Comparison of ENCODE assay signal across 9 mouse cellular contexts in the genomic region with DNA sequence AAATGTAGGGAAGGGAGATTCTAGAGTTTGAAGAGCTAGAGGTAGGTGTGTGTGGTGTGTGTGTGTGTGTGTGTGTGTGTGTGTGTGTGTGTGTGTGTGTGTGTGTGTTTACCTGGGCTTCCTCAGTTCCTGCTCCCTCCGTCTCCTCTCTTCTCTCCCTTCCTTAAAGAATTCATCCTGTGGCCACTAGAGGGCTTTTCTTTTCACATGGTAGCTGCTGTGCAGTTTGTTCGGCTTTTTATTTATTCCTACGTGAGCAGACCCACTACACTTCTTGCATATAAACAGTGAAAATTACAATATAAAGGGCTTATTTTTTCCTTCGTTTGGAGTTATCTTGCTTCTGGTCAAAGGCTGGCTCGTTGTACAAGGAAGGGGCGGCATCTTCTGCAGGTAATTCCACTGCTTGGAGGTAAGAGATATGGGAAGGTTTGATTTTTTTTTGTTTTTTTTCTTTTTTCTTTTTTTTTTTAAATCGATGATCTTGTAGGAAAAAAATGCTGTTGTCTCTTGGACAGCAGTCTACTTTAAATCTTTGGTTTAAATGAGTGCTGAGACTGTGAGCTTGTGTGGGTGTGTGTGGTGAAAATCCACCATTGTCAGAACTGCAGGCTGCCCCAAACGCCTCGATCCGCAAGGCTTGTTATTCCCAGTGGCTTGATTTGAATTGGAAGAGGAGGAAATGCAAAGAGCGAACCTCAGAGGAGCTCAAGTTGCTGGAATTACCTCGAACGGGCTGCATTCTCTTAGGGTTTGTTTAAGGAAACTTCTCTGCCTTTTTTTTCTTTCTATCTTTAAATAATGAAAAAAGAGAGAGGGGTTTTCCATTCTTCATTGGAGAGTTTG. TPM values are rescaled to one million over a fixed set of nuclear protein-coding genes. Genes with fewer than 3 reads are reported as not detected.
DNase-seq lines count a peak whose midpoint lies in the region; ATAC-seq lines count a peak whose summit lies in the region.
"Had no signal": no experiment of that assay in that cellular context is flagged by ENCODE, and none has a peak within 500 bp of the region (broad histone marks: within the 10 kb centered on the region; RNA-seq: fewer than 3 reads in every experiment).

Fam196b (plus strand) TSS at position 289 of the 846 bp plus-strand sequence.

- peak within 1 kb of the TSS; percentile 46 for H3K4me2 ChIP-seq in embryonic facial prominence, embryonic 11.5 days (ENCODE audit: low read depth, low read length)
- peak within 1 kb of the TSS; percentile 45 for H3K4me2 ChIP-seq in hindbrain, embryonic 12.5 days (replicated peaks)

- 2% methylated on average over 13 of the region's 13 CpGs for WGBS in embryonic facial prominence, embryonic 11.5 days
- WGBS in hindbrain, embryonic 12.5 days = 2% methylated on average over 13 of the region's 13 CpGs

- intact Hi-C loops in left cerebral cortex, postnatal 25 days (cut with DNase I) = loop anchor here (2.0 to 10.0 kb wide), 4 partner anchors 78 to 480 kb away; no protein-coding TSS in a partner anchor

- H3K9ac ChIP-seq in embryonic facial prominence, embryonic 11.5 days (replicated peaks; ENCODE audit: low read length) = no peak within 1 kb of the TSS
- peak within 1 kb of the TSS; percentile 52 for H3K9ac ChIP-seq in hindbrain, embryonic 12.5 days

- no peak within 1 kb of the TSS for H3K27ac ChIP-seq in embryonic facial prominence, embryonic 11.5 days (replicated peaks; ENCODE audit: low read depth, low read length)
- no peak within 1 kb of the TSS; the same call in 1 of the 2 replicates for H3K27ac ChIP-seq in hindbrain, embryonic 12.5 days

- H3K4me1 ChIP-seq in embryonic facial prominence, embryonic 11.5 days (ENCODE audit: control insufficient read depth, insufficient read depth, low read length) = no peaks in the 10 kb centered on the region
- peaks cover 26% of the 10 kb centered on the region for H3K4me1 ChIP-seq in hindbrain, embryonic 12.5 days

- DNase-seq in adrenal gland, adult 2 months = peak; percentile 14
- DNase-seq in adrenal gland, postnatal 25 days = no peak
- peak; percentile 49 for DNase-seq in Muller cell, postnatal 12 days (ENCODE audit: inconsistent ontology term)
- peak; percentile 80 for DNase-seq in embryonic facial prominence, embryonic 11.5 days (ENCODE audit: low spot score)
- peak; percentile 52 to 67 for DNase-seq in left cerebral cortex, postnatal 25 days (ENCODE audit: low spot score in 2 of 2)
- peak; percentile 47 for DNase-seq in naive thymus-derived CD4-positive, alpha-beta T cell, adult 2 months (ENCODE audit: low read depth)
- DNase-seq in urinary bladder, adult 2 months (ENCODE audit: low spot score) = no peak

- H3K9me3 ChIP-seq in embryonic facial prominence, embryonic 11.5 days (replicated peaks; ENCODE audit: control insufficient read depth, low read length) = no peaks in the 10 kb centered on the region
- no peaks in the 10 kb centered on the region for H3K9me3 ChIP-seq in hindbrain, embryonic 12.5 days (replicated peaks)

- peak within 1 kb of the TSS; percentile 22 for H3K4me3 ChIP-seq in embryonic facial prominence, embryonic 11.5 days (ENCODE audit: low read depth, low read length)
- peak within 1 kb of the TSS; percentile 29 for H3K4me3 ChIP-seq in hindbrain, embryonic 12.5 days

- no peaks in the 10 kb centered on the region; the same call in 1 of the 2 replicates for H3K27me3 ChIP-seq in embryonic facial prominence, embryonic 11.5 days (ENCODE audit: control insufficient read depth, insufficient read depth, low read length)
- H3K27me3 ChIP-seq in hindbrain, embryonic 12.5 days = peaks cover 18% of the 10 kb centered on the region

- no peak; the same call in 1 of the 2 replicates for ATAC-seq in embryonic facial prominence, embryonic 11.5 days (replicated peaks; ENCODE audit: insufficient number of reproducible peaks, low FRiP score, low TSS enrichment, low read depth)
- peak; percentile 67 for ATAC-seq in hindbrain, embryonic 12.5 days (ENCODE audit: low FRiP score)

- H3K36me3 ChIP-seq in embryonic facial prominence, embryonic 11.5 days (replicated peaks; ENCODE audit: control insufficient read depth, insufficient read depth, low read depth, low read length) = no peaks in the 10 kb centered on the region
- no peaks in the 10 kb centered on the region for H3K36me3 ChIP-seq in hindbrain, embryonic 12.5 days

RNA-seq across cellular contexts. Expression of gene Fam196b, which starts in this region (rescaled TPM):
- under 1 TPM in 1 of 2 experiments, not detected in 1; 0.17 TPM for total RNA-seq in adrenal gland, adult 2 months (2021)
- 0.02 and 0.04 TPM in 2 replicates for polyA plus RNA-seq in adrenal gland, adult 2 months (2012; rRNA removed)
- total RNA-seq in adrenal gland, postnatal 25 days (2021) = not detected in 2 replicates
- 1.2 and 1.6 TPM in 2 replicates for polyA plus RNA-seq in embryonic facial prominence, embryonic 11.5 days (2014; fragmentation: Nextera tagmentation; extraction: Ambion mirVana)
- 2.7 TPM in 2 replicates for polyA plus RNA-seq in hindbrain, embryonic 12.5 days (2016; fragmentation: Nextera tagmentation; extraction: Ambion mirVana)
- total RNA-seq in left cerebral cortex, postnatal 25 days (2021) = 1 to 10 TPM; 1.7 to 1.9 TPM
- 0.59 and 0.63 TPM in 2 replicates for polyA plus RNA-seq in urinary bladder, adult 2 months (2012; rRNA removed)
- total RNA-seq: heart, postnatal 14 days had no signal

Comparison
In these comparisons a context has a peak if more than half of its experiments do, and no peak if none do; other contexts are left out.
1. Peak in DNase-seq in adrenal gland, adult 2 months; RNA of the gene not detected or under 1 TPM.
2. DNase-seq: peak in Muller cell, postnatal 12 days (single experiment), embryonic facial prominence, embryonic 11.5 days (single experiment), left cerebral cortex, postnatal 25 days (2 of 2) and naive thymus-derived CD4-positive, alpha-beta T cell, adult 2 months (single experiment); none in adrenal gland, postnatal 25 days (single experiment) and urinary bladder, adult 2 months (single experiment).